Mouse (Mus musculus) WW6 (cell line): ENCODE data around the gene Atn1.
A peak's percentile ranks its signal among the peaks of the same experiment; 100 is the strongest.
"Not testable (repeated sequence)": the region's sequence is repeated elsewhere in the genome, so short reads cannot be mapped to it uniquely, and the experiment has no call there.

Experiments
- DNase-seq: peaks from one replicate; pipeline ENCODE4 v3.0.0-alpha.2; 2013; ENCODE audit warnings: low read depth, low spot score

Atn1 gene

GRCm38 (mm10) chr6:124755831-124756595 is at the start of gene Atn1, which contains the start of gene Gm45234:
TSS of gene Atn1 (minus strand) at chr6:124756524.
TSS of gene Gm45234 (minus strand) at chr6:124756021.
- no peak for DNase-seq

GRCm38 (mm10) chr6:124805341-124806321 is 49.3 kb upstream of the Atn1 start:
- DNase-seq: peak; percentile 98

GRCm38 (mm10) chr6:124804341-124804740 is 48.0 kb upstream of the Atn1 start:
- no peak for DNase-seq

DNA sequence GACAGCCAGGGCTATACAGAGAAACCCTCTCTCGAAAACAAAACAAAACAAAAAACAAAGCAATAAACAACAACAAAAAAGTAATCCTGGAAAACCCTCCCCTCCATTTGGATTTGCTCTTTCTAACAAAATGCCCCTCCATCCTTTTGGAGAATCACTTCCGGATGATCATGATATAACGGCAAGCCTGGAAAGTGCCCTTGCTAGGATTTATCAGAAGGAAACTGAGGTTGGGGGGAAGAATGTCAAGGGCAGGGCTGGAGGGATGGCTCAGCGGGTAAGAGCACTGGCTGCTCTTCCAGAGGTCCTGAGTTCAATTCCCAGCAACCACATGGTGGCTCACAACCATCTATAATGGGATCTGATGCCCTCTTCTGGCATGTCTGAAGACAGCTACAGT is 47.4 kb upstream of the Atn1 start:
- not testable (repeated sequence) for DNase-seq

- no peak for DNase-seq
Observed at GRCm38 (mm10) chr6:124803061-124803460, 46.7 kb upstream of the Atn1 start.

- not testable (repeated sequence) for DNase-seq
Observed at GRCm38 (mm10) chr6:124802400-124802799, 46.1 kb upstream of the Atn1 start.

- no peak for DNase-seq
Observed at GRCm38 (mm10) chr6:124796200-124796599, 39.9 kb upstream of the Atn1 start.

DNA sequence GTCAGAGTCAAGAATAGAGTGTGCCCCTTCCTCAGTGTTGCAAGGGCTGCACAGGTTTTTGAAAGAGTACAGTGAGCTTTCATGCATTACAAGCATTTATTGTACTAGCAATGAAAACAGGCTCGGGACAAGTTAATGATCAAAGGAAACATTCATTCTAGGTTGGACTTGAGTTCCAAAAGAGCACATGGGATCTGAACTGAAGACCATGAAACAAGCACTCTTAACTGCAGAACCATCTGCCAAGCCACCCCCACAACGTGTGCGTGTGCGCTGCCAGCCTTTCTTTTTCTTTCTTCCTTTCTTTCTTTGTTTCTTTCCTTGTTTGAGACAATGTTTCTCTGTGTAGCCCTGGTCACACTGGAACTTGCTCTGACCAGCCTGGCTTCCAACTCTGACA is 39.5 kb upstream of the Atn1 start:
- DNase-seq: no peak

DNA sequence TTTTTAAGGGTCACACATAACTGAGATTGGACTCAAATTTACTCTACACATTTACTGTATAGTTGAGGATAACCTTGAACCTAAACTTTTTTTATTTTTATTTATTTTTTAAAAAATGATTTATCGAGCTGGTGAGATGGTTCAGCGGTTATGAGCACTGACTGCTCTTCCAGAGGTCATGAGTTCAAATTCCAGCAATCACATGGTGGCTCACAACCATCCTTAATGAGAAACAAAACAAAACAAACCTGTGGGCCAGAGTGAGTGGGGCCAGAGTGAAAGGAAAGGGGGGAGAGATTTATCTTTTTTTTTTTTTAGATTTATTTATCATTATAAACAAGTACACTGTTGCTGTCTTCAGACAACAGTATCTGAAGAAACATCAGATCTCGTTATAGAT is 35.6 kb upstream of the Atn1 start:
- DNase-seq: no peak

DNA sequence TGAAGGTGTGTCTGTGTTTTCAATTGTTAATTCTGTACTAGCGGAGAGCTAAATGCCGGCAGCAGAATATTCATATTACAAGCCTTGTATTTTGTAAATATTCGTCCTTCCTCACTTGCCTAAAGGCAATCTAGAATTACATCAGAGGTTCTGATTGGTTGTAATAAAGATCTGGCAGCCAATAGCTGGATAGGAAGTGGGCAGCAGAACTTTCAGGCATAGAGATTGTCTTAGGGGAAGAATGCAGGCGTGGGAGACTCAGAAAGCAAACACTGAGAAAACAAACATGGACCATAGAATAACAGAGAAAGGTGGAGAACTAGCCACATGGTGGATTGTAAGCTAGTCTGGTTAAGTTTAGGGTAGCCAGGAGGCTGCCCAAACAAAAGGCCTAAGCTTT is 33.8 kb upstream of the Atn1 start:
- no peak for DNase-seq

DNA sequence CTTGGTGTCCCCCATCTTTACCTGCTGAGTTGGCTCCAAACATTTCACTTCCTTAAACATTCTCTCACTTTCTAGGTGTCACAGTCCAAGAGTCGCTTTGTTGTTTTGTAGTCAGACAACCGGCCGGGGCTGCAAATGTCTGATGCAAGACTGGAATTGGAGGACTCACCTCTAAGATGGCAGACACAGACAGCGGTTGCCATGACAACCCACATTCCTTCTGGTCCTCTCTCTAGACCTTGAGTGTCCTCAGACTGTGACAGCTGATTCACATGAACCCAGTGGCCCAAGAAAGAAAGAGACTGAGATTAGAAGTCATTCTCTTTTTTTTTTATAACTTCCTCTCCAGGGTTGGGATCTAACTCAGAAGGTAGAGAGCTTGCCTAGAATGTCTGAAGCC is 33.2 kb upstream of the Atn1 start:
- DNase-seq: no peak

- no peak for DNase-seq
Observed at GRCm38 (mm10) chr6:124787722-124788121, 31.4 kb upstream of the Atn1 start.

DNA sequence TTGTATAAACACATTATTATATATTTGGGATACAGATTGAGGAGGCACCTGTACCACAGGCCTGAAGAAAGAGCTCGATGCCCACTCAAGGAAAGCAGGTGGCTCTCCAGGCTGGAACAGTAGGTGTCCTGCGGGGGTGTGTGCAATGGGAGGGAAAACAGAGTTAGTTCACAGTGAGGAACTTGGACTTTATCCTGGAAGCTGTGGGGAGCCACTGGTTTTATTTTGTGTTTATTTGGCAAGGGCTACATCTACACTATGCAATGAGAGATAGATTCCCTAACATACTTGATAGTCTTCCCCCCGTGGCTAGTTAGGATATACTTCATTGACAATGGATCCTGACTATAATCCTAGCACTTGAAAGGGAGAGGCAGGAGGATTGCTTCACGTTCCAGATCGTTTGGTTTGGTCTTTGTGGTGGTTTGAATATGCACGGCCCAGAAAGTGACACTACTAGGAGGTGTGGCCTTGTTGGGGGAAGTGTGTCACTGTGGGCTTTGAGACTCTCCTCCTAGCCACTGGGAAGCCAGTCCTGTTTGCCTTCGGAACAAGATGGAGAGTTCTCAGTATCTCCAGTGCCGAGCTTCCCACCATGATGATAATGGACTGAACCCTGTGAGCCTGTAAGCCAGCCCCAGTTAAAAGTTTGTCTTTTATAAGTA is 30.6 kb upstream of the Atn1 start:
- DNase-seq: no peak

GRCm38 (mm10) chr6:124782436-124782835 is 26.1 kb upstream of the Atn1 start:
- peak; percentile 75 for DNase-seq

- DNase-seq: no peak
Observed at GRCm38 (mm10) chr6:124780917-124781316, 24.6 kb upstream of the Atn1 start.

DNA sequence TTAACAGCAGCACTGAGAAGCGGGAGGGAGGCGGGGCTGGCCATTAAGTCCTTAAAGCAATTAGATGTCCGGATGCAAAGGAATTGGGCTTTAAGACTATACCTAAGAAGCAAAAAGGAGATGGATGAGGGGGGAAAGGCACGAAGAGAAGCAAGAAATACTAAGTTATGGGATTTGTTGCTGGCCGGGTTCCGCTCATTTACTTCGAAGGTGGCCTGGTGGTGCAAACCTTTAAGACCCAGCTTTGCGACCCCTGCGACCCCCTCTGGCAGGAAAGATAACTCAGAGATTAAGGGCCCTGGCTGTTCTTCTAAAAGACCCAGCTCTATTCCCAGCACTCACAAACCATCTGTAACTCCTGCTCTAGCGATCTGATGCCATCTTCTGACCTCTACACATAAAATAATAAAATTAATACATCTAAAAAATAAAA is 23.7 kb upstream of the Atn1 start:
- DNase-seq: no peak

GRCm38 (mm10) chr6:124779222-124779983 is 23.1 kb upstream of the Atn1 start, which contains the start of gene Lrrc23:
TSS of gene Lrrc23 (minus strand) at chr6:124779727.
- peak; percentile 61 for DNase-seq

- no peak for DNase-seq
Observed at GRCm38 (mm10) chr6:124770511-124770910, 14.2 kb upstream of the Atn1 start.

DNA sequence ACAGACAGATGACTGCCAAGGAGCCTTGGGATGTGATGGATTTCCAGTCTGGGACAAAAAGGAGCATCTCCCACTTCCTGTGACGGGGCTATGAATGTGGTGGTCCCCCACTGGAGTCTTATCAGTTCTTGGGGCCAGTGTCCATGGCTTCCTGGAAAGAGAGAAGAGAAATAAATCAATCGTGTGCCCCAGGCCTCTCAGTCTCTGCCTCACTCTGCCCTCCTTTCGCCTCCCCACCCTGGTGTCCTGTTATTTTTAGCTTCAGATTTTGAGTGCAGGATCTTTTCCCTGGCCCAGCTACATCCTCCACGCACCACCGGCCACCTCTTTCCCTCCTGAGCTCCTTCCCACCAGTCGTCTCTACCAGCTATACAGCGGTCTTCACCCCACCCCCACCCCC is 13.7 kb upstream of the Atn1 start:
- no peak for DNase-seq

DNA sequence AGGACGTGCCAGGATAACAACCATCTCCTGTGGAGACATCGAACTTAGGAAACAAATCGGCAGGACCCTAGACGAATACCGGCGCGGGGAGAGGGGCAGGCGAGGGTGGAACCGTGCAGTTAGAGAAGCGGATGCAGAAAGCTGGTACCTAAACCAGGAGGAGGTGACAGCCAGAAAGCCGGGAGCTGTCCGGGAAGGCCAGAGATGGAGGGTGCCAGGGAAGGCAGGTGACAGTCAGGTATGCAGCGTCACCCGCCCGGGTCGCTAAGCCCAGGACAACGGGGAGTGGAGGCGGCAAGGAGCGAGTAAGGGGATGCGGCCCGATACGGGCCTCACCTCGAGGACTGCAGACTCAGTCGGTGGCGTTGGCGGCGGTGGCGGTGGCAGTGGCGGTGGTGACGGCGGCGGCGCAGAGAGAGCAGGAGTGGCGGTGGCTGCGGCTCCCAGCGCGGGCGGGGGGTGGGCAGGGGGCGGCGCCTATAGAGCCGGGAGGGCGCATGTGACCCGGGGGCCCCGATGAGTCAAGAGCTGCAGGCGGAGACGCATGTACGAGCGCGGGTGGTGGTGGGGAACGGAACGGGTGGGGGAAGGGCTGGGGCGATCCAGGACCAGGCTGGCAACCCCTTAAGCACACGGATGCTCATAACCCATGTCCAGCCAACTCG is 12.9 kb upstream of the Atn1 start, which contains the start of gene Eno2:
Gene Eno2 (minus strand): TSS at position 573 of the 665 bp plus-strand sequence.
- DNase-seq: no peak

DNA sequence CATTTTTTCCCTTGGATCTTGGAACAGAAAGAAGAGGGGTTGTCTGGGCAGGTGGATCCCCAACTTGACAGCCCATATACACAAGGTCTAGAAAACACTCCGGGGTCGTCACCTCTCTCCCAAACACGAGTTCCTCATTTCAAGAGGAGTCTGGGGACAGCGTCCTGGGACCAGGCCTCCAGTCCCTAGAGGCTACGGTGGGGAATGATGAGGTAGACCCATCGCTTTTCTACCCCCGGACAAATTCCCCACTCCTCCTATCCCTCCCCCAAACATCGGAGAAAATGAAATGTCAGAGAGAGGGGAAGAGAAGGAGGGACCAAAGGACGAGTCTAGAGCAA is 12.3 kb upstream of the Atn1 start:
- no peak for DNase-seq
